Mouse (Mus musculus) left cerebral cortex, adult 8-10 months (tissue): Measurements from ENCODE around the gene Arhgap28. TPM values are rescaled to one million over a fixed set of nuclear protein-coding genes. Genes with fewer than 3 reads are reported as not detected.

ENCODE experiments used
- DNase-seq, 2 experiments: peaks; one replicate each; pipeline ENCODE4 v3.0.0; 2022; ENCODE audit warnings: low spot score in 2 of 2
- total RNA-seq, 4 experiments: library from RNA; stranded (reverse); gene quantifications; 2 replicates each; pipeline ENCODE4 v1.2.4; 2022

Arhgap28 gene
- under 1 TPM; 0.51 to 0.68 (median 0.62) TPM for total RNA-seq

DNA sequence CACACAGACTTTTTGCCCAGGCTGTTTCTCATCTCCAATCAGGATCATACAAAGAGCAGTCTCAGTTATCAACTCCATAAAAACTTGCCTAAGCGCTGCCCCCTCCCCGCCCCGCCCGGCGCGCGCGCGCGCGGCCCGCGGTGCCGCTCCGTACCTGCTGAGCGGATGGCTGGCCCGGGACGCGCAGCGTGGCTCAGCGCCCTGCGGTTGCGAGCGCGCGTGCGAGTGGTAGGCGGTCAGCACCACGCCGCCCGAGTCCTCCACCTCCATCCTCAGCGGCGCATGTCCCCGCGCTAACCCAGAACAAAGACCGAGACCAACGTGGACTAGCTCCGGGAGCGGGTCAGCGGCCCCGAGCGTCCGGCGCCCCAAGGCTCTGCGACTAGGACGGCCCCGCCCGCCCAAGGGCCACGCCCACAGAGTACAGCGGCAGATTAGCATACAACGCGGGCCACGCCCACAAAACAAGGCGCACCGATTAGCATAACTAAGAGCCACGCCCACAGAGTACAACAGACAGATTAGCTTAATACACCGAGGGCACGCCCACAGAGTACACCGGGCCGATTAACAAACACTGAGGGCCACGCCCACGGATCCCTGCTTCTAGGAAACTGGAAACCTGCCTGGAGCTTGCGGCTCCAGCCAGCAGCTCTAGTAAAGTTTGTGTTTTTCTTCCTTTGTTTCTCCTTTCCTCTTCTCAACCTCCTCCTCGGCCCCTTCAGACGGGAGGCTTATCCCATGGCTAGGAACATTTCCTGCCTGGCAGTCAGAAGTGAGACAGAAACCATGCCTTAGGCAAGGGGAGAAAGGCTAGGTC is at the start of gene Arhgap28:
TSS of gene Arhgap28 (minus strand) at position 380 of the 820 bp plus-strand sequence.
- peak; percentile 18 to 63 for DNase-seq

DNA sequence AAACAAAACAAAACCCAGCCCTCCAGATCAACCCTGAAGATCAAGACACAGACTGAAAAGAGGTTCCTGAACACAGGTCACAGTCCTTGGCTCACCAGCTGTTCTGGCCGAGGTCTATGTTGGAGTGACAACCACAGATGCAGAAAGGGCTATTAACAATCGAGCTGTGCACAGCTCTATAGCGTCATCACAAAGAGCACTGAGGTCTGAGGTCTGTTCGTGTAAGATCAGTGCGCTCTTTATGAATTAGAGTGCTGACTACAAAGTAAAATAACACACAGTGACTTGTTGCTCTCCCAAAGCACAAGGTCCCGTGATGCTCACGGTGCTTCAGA is 42.4 kb upstream of the Arhgap28 start:
- no peak for DNase-seq

- DNase-seq: no peak
These were observed 41.9 kb upstream of the Arhgap28 start for GRCm38 (mm10) chr17:68045655-68046340.

DNA sequence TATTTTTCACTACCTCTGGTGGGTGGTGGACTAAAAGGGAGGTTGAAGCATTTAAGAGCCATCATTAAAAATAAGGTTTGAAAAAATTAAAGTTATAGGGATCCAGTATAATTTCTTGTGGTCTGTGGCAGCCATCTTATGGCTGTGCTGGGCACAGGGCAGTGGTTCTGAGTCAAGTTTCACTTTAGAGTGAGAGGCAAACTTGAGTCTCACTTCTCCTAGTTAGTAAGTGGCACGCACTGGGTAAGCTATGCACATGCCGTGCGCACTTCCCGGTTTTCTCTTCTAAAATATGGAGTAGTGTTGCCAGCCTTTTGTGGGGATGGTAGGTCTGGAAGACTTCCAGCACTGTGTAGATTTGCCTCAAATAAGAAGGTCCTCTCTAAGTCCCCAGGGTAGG is 38.5 kb upstream of the Arhgap28 start:
- no peak for DNase-seq

DNA sequence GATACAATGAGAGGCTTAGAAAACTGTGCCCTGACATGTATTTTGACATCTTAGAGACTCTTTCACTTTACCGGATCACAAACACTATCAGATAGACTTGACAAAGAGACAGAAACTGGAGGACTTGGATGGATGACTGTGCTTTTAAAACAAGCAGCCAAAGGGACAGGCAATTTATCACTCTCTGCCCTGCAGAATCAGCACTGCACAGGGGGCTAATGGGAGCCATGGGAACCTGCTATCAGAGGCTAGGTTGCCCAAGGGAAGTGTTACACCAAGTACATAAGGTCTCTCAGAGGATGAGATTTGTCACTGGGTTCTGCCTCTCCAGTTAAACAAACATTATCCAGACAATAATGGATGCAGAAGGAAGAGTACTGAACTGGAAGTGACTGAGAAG is 33.1 kb upstream of the Arhgap28 start:
- no peak for DNase-seq

DNA sequence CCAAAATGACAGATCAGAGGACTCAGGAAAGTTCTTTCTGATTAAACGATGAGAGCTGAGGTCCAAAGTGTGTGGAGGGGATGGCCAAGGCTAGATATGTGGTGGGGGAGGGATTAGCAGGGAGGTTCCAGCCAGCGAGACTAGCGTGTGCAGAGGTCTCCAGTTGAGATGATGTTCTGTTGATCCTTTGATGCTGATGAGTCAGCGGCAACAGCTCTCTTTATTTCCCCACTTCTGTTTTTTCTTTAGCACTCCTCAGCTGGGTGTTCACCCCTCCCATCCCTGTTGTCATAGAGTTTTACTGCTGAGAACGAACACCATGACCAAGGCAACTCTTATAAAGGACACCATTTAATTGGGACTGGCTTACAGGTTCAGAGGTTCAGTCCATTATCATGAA is 25.6 kb upstream of the Arhgap28 start:
- DNase-seq: no peak

GRCm38 (mm10) chr17:68028519-68028918 is 24.6 kb upstream of the Arhgap28 start:
- no peak for DNase-seq

- no peak for DNase-seq
These were observed 20.4 kb upstream of the Arhgap28 start for GRCm38 (mm10) chr17:68024327-68024726.

GRCm38 (mm10) chr17:68019466-68020065 is 15.6 kb upstream of the Arhgap28 start:
- no peak for DNase-seq

DNA sequence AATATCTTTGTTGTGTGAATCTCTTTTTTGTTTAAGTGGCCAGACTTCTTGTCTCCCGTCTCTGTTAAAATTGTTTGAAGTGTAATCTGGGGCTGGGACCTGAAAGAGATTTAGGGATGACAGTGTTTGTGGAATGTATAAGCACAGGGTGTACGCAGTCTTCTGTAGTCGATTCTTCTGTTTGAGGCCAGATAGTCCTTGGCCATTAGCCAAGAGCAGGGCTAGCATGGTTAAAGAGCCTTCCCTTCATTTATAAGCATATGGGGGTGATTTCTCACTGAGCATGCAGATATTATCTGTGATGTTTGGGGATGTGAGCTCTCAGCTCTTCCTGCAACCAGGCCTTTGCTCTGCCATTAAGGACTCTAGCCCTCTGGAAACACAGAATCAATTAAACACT is 13.2 kb upstream of the Arhgap28 start:
- DNase-seq: no peak

- peak in 1 of 2 experiments; percentile 5 for DNase-seq
These were observed 7.7 kb upstream of the Arhgap28 start for GRCm38 (mm10) chr17:68011606-68012005.

DNA sequence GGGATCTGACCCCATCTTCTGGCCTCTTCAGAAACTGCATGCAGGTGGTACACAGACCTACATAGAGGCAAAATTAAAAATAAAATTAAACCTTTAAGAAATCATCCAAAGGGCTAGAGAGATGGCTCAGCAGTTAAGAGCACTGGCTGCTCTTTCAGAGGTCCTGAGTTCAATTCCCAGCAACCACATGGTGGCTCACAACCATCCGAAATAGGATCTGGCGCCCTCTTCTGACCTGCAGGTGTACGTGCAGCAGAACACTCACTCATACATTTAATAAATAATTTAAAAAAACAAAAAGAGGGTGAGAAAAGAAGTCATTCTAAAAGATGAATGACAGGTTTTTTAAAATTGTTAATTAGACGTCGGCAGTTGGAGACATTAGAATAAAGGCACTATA is 6.1 kb upstream of the Arhgap28 start:
- no peak for DNase-seq

GRCm38 (mm10) chr17:68004581-68005330 is 836 bp upstream of the Arhgap28 start:
- DNase-seq: no peak

- DNase-seq: no peak
These were observed 1.0 kb downstream of the Arhgap28 start for GRCm38 (mm10) chr17:68002608-68003595.

GRCm38 (mm10) chr17:67999801-68000200 is 4.1 kb downstream of the Arhgap28 start:
- DNase-seq: no peak

DNA sequence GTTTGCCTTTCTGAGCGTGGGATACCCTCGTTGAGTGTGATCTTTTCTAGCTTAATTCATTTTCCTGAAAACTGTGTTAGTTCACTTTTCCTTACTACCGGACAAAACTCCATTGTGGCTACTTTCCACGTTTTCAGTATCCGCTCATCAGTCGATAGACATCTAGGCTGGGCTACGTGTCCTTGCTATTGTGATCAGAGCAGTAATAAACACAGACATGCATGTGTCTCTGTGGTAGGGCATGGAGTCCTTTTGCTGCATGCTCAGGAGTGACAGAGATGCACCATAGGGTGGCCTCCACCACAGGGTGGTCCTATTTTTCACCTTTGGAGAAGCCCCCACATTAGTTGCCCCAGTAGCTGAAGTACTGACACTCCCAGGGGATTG is 7.2 kb downstream of the Arhgap28 start:
- DNase-seq: no peak

DNA sequence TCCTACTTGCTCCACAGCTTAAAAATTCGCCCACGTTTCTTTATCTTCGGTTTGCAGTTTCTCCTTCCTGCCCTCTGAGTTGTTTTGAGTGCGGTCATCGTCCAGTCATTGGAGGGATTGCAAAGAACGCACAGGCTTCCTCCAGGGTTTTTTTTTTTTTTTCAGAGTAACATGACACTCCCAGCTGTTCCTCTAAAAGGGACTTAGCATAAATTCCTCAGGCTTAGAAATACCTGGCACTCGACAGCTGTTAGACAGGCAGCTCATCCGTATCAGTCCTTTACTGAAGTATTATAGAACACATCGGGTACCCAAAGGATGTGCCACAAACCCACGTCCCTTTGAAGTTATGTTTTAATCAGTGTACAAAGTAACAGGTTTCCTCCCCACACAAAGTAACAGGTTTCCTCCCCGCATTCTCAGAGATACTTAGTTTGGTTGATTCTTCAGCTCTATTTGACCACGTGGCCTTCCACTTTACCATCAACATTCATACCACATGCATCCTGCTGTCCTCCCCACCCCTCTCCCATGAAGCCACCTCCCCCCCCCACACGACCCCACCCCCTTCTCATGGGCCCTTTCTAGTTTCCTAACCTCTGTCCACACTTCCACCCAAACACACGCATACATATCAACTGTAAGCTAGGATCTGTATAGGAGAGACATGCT is 7.7 kb downstream of the Arhgap28 start:
- DNase-seq: no peak

DNA sequence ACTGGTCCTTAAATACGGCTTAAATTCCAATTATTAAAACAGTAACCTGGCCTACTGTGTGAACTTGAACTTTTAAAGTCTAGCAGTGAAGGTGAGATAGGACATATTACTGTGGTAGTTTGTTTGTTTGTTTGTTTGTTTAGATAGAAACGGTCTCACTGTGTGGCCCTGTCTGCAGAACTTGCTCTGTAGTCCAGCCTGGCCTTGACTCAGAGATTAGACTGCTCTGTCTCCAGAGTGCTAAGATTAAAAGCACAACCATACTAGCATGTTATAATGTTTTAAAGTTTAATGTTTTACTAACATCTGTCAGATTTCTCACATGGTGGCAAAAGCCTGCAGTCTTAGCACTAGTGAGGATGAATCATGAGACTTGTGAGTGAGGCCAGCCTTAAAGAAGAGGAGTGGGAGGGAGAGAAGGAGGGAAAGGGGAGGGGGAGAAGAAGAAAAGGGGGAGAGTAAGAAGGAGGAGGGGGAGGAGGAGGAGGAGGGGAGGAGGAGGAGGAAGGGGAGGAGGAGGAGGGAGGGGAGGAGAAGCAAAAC is 8.6 kb downstream of the Arhgap28 start:
- no peak for DNase-seq

DNA sequence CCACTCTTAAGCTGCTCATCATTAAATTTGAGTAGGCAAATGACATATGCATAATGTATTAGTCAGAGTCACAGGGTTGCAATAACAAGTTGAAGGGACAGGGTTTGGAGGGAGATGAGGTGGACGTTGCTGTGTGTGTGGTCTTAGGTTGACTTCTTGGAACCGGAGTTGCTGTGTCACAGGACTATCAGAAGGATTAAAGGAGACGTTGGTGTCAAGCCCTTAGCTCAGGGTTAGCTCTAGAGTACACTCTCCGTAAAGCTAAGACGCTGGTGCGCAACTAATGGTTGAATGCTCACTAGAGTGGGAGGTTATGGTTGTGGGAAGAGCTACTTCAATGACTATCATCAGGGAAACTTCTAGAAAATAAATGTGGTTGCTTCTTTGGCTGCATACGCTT is 9.1 kb downstream of the Arhgap28 start:
- DNase-seq: no peak
